Mouse (Mus musculus) limb, embryonic 13.5 days (tissue): ENCODE measurements at regions not wholly inside any gene's neighbourhood (a gene's known extent, or its start where the extent isn't known, plus 50 kb on each side); places are given as distances from the start of the nearest gene placed in this dataset.

Source experiments
- ATAC-seq: fragments of 200-750 bp; cut with Nextera tagmentation; 2 replicates; pipeline ENCODE4 v1.8.0; 2017; ENCODE audit warnings: low read depth, moderate number of reproducible peaks, moderate TSS enrichment; ENCODE audit not compliant: low FRiP score
- H3K27ac ChIP-seq: fragments of 300-500 bp; sonication (generic); 2 replicates; pipeline ENCODE4 v1.5.1; 2015; ENCODE audit warnings: inconsistent platforms, mild to moderate bottlenecking, moderate library complexity
- H3K27me3 ChIP-seq: fragments of 300-500 bp; sonication (generic); 2 replicates; pipeline ENCODE4 v1.6.1; 2015; ENCODE audit warnings: mild to moderate bottlenecking, inconsistent platforms
- H3K36me3 ChIP-seq: fragments of 300-500 bp; sonication (generic); 2 replicates; pipeline ENCODE4 v1.6.1; 2015; ENCODE audit warnings: inconsistent platforms, mild to moderate bottlenecking, moderate library complexity
- H3K4me1 ChIP-seq: fragments of 300-500 bp; sonication (generic); 2 replicates; pipeline ENCODE4 v1.6.1; 2015; ENCODE audit warnings: inconsistent platforms
- H3K4me2 ChIP-seq: fragments of 300-500 bp; sonication (generic); replicated peaks from 2 replicates; pipeline ENCODE4 v1.6.1; 2015; ENCODE audit warnings: inconsistent platforms, mild to moderate bottlenecking, moderate library complexity
- H3K4me3 ChIP-seq: fragments of 300-500 bp; sonication (generic); 2 replicates; pipeline ENCODE4 v1.5.1; 2015; ENCODE audit warnings: moderate library complexity, mild to moderate bottlenecking, inconsistent platforms
- H3K9ac ChIP-seq: fragments of 300-500 bp; sonication (generic); 2 replicates; pipeline ENCODE4 v1.6.1; 2015; ENCODE audit warnings: mild to moderate bottlenecking, inconsistent platforms
- H3K9me3 ChIP-seq: fragments of 300-500 bp; sonication (generic); 2 replicates; pipeline ENCODE4 v1.6.1; 2016; ENCODE audit warnings: inconsistent platforms
- WGBS: fragments of 180-500 bp; shearing (Covaris S2); methylation state at CpG from one replicate; pipeline ENCODE4 v1.1.7; 2015; 5-methylcytosine and 5-hydroxymethylcytosine counted together

GRCm38 (mm10) chr11:64134571-64135307 lies 55.5 kb upstream of the Cox10 start:
- H3K9ac ChIP-seq, result no peak overlapping the region
- H3K4me3 ChIP-seq, result no peak overlapping the region
- no peak for ATAC-seq
- 89% methylated on average over 15 of the region's 15 CpGs for WGBS
- H3K36me3 ChIP-seq, result no peaks in the 10 kb centered on the region
- no peaks in the 10 kb centered on the region for H3K9me3 ChIP-seq
- peaks cover 11% of the 10 kb centered on the region; the same call in 1 of the 2 replicates for H3K27me3 ChIP-seq
- H3K27ac ChIP-seq, result no peak overlapping the region
- H3K4me1 ChIP-seq, result peaks cover 3% of the 10 kb centered on the region; the same call in 1 of the 2 replicates
- no peak overlapping the region for H3K4me2 ChIP-seq
